Mouse (Mus musculus): ENCODE results near the gene Ogt. TPM values are rescaled to one million over a fixed set of nuclear protein-coding genes. Genes with fewer than 3 reads are reported as not detected.

Ogt gene
- polyA plus RNA-seq, 1 experiment from 2014 or later: 274 TPM

DNA sequence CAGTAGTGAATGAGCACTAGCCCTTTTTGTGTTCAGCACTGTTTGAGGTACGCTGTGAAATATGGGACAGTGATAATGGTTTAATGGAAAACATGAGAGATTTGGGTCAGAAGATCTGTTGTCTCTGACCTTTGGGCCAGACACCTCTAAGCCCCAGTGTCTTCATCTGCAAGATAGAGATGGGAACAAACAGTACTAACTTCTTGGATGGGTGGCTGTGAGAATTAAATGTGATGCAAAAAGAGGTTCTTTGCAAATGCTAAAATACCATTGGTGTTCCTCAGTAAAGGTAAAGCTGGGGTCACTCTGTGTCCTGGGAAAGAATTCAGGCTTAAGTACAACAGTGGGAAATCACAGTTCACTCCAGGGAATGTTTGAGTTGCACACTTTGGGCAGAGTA lies 80.5 kb downstream of the Ogt start:
- Histone ChIP-seq H3K9ac (replicated peaks; ENCODE audit: low read depth, low read length) (no peak overlapping the region), H3K4me1 (ENCODE audit: control insufficient read depth, insufficient read depth, low read length) (no peaks in the 10 kb centered on the region), H3K27me3 (ENCODE audit: control insufficient read depth, insufficient read depth, low read length) (no peaks in the 10 kb centered on the region), H3K4me2 (ENCODE audit: low read depth, low read length) (no peak overlapping the region), H3K36me3 (ENCODE audit: control insufficient read depth, insufficient read depth, low read length) (no peaks in the 10 kb centered on the region), H3K4me3 (ENCODE audit: low read depth, low read length) (no peak overlapping the region), H3K27ac (ENCODE audit: low read depth, low read length) (no peak overlapping the region), H3K9me3 (ENCODE audit: control insufficient read depth, low read length) (no peaks in the 10 kb centered on the region)
- 58% methylated on average over 1 of the region's 1 CpGs for WGBS
- ATAC-seq (ENCODE audit: low read depth): no peak

DNA sequence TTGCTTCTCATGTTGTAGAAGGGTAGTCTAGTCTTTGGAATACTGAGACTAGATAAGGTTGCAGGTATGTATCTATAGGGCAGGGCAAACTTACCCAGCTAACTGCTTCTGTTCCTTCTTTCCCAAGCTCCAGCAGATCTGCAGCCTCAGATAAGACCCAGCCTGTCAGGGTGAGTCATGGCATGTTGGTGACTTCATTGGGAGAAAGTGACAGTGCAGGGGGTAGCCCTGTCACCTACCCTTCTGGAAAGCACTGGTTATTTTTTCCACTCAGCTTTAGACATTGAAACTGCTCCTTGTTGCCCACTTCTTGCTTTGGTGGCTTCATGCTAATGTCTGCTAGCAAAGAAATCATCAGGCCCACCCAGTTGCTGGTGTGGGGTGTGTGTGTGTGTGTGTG lies 90.2 kb downstream of the Ogt start:
- Histone ChIP-seq H3K9me3 (ENCODE audit: control insufficient read depth, low read length) (no peaks in the 10 kb centered on the region), H3K36me3 (ENCODE audit: control insufficient read depth, insufficient read depth, low read length) (no peaks in the 10 kb centered on the region), H3K27me3 (ENCODE audit: control insufficient read depth, insufficient read depth, low read length) (no peaks in the 10 kb centered on the region), H3K27ac (ENCODE audit: low read depth, low read length) (no peak overlapping the region), H3K4me3 (ENCODE audit: low read depth, low read length) (no peak overlapping the region), H3K4me2 (ENCODE audit: low read depth, low read length) (no peak overlapping the region), H3K9ac (replicated peaks; ENCODE audit: low read depth, low read length) (no peak overlapping the region), H3K4me1 (ENCODE audit: control insufficient read depth, insufficient read depth, low read length) (no peaks in the 10 kb centered on the region)
- no peak for ATAC-seq (ENCODE audit: low read depth)

DNA sequence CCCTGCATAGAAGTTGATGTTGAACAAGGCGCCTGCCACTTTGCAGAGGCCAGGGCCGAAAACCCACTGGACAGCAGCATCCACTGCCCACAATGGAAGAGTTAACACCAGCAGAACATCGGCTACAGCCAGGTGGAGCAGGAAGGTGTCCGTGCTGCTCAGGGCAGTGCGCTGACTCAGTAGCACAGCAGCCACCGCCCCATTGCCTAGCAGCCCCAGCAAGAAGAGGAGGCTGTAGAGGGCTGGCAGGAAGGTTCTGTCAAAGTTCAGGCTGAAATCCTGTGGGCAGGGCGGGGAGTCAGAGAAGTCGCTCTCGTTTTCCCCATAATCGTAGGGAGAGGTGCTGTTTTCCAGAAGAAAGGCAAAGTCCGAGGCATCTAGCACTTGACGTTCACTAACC lies 92.8 kb downstream of the Ogt start:
- no peaks in the 10 kb centered on the region for H3K27me3 ChIP-seq (ENCODE audit: control insufficient read depth, insufficient read depth, low read length)
- H3K4me2 ChIP-seq (ENCODE audit: low read depth, low read length): no peak overlapping the region
- ATAC-seq (ENCODE audit: low read depth): no peak
- no peaks in the 10 kb centered on the region for H3K9me3 ChIP-seq (ENCODE audit: control insufficient read depth, low read length)
- no peaks in the 10 kb centered on the region for H3K4me1 ChIP-seq (ENCODE audit: control insufficient read depth, insufficient read depth, low read length)
- WGBS: 86% methylated on average over 12 of the region's 12 CpGs
- no peak overlapping the region for H3K9ac ChIP-seq (replicated peaks; ENCODE audit: low read depth, low read length)
- H3K4me3 ChIP-seq (ENCODE audit: low read depth, low read length): no peak overlapping the region
- no peaks in the 10 kb centered on the region for H3K36me3 ChIP-seq (ENCODE audit: control insufficient read depth, insufficient read depth, low read length)
- H3K27ac ChIP-seq (ENCODE audit: low read depth, low read length): no peak overlapping the region

DNA sequence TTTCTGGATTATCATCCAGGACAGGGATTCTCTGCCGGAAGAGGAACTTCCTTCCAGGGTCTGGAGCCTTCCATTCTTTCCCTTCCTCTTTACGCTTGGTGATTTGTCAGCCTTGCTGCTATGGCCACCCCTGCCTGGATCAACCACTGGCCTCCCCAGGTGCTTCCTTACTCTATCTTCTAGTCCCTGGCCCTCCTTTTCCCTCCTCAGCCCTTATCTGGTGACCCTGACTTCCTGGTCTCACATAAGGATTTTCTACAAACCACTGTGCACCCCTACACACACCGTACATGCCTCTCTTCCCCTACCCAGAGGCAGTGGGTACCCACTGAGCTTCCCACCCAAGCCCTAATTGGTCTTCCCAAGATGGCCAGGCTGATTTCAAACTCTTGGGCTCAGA lies 93.4 kb downstream of the Ogt start:
- 91% methylated on average over 3 of the region's 3 CpGs for WGBS
- ATAC-seq (ENCODE audit: low read depth): no peak

DNA sequence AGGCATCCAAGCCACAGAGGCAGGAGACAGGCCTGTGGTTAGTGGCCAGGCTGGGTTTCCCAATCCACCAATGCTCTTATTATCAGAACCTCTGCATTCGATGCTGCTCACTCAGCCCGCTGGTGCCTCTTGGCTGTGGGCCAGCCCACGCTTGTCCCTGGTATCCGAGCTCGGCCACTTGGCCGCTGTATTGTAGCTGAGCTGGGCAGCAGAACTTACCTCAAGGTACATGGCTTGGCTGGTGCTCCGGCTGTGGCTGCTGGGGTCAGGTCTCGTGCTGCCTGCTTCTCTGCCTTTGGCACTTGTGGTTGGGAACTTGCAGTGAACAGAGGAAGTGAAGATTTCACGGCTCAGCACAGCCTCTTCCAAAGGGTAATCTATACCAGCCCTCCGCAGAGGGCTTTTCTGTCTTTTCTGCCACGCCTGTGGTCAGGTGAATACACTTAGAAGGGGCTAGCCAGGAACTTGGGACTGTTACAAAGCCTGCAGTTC lies 94.0 kb downstream of the Ogt start, which contains the start of gene Cxcr3:
TSS of gene Cxcr3 (minus strand) at position 442 of the 492 bp plus-strand sequence.
- H3K4me3 ChIP-seq (ENCODE audit: low read depth, low read length): no peak within 1 kb of the TSS
- no peak for ATAC-seq (ENCODE audit: low read depth)
- H3K4me2 ChIP-seq (ENCODE audit: low read depth, low read length): no peak within 1 kb of the TSS
- no peaks in the 10 kb centered on the region for H3K36me3 ChIP-seq (ENCODE audit: control insufficient read depth, insufficient read depth, low read length)
- H3K4me1 ChIP-seq (ENCODE audit: control insufficient read depth, insufficient read depth, low read length): no peaks in the 10 kb centered on the region
- 65% methylated on average over 11 of the region's 11 CpGs for WGBS
- H3K27me3 ChIP-seq (ENCODE audit: control insufficient read depth, insufficient read depth, low read length): no peaks in the 10 kb centered on the region
- no peak within 1 kb of the TSS for H3K27ac ChIP-seq (ENCODE audit: low read depth, low read length)
- no peak within 1 kb of the TSS for H3K9ac ChIP-seq (replicated peaks; ENCODE audit: low read depth, low read length)
- no peaks in the 10 kb centered on the region for H3K9me3 ChIP-seq (ENCODE audit: control insufficient read depth, low read length)

More for the DNA sequence above, 93.4 kb downstream of the Ogt start:
- Histone ChIP-seq H3K36me3 (ENCODE audit: control insufficient read depth, insufficient read depth, low read length) (no peaks in the 10 kb centered on the region), H3K4me1 (ENCODE audit: control insufficient read depth, insufficient read depth, low read length) (no peaks in the 10 kb centered on the region), H3K4me3 (ENCODE audit: low read depth, low read length) (no peak overlapping the region), H3K27ac (ENCODE audit: low read depth, low read length) (no peak overlapping the region), H3K27me3 (ENCODE audit: control insufficient read depth, insufficient read depth, low read length) (no peaks in the 10 kb centered on the region), H3K9ac (replicated peaks; ENCODE audit: low read depth, low read length) (no peak overlapping the region), H3K9me3 (ENCODE audit: control insufficient read depth, low read length) (no peaks in the 10 kb centered on the region), H3K4me2 (ENCODE audit: low read depth, low read length) (no peak overlapping the region)

Other genes with a start within 250 kb of the Ogt start
- 61.6 and 66.1 TPM in 2 replicates for gene Zmym3, start 219.2 kb upstream of the Ogt start, polyA plus RNA-seq (2014; fragmentation: Nextera tagmentation; extraction: Ambion mirVana)
- 237 and 332 TPM in 2 replicates for gene Nono, start 210.7 kb upstream of the Ogt start, polyA plus RNA-seq (2014; fragmentation: Nextera tagmentation; extraction: Ambion mirVana)
- gene Itgb1bp2, start 191.0 kb upstream of the Ogt start, polyA plus RNA-seq (2014; fragmentation: Nextera tagmentation; extraction: Ambion mirVana): 1.9 and 2.1 TPM in 2 replicates
- gene Taf1, start 107.3 kb upstream of the Ogt start, polyA plus RNA-seq (2014; fragmentation: Nextera tagmentation; extraction: Ambion mirVana): 21.2 and 22.5 TPM in 2 replicates
- gene Cxcr3, start 94.2 kb downstream of the Ogt start, polyA plus RNA-seq (2014; fragmentation: Nextera tagmentation; extraction: Ambion mirVana): 0.15 TPM in 1 of 2 replicates, not detected in the other
- not detected in 2 replicates for gene Gm4779, start 154.4 kb downstream of the Ogt start, polyA plus RNA-seq (2014; fragmentation: Nextera tagmentation; extraction: Ambion mirVana)
- not detected in 2 replicates for gene 8030474K03Rik, start 154.6 kb downstream of the Ogt start, polyA plus RNA-seq (2014; fragmentation: Nextera tagmentation; extraction: Ambion mirVana)
- 4.5 and 5.4 TPM in 2 replicates for gene Nhsl2, start 209.3 kb downstream of the Ogt start, polyA plus RNA-seq (2014; fragmentation: Nextera tagmentation; extraction: Ambion mirVana)